Mouse (Mus musculus): ENCODE results near the gene Nat10. TPM values are rescaled to one million over a fixed set of nuclear protein-coding genes. Genes with fewer than 3 reads are reported as not detected.

Nat10 gene
- polyA plus RNA-seq, 1 experiment from 2014 or later, result 13.2 TPM

DNA sequence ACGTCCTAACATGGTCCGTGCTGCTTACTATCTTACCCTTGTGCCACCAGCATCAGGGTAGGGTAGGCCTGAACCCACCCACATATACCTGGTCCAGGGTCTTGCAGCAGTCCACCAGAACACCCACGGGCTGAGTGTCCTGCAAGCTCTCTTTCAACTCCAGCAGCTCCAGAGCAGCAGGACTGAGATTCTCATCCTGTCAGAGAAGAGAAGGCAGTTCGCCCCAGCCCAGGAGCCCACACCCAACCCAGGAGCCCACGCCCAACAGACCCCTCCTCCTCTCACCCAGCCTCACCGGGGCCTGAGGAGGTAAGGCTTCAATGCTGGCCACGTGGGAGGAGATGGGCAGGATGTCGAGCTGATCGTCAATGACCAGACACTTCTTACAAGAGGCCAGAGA lies 13.2 kb downstream of the Nat10 start:
- H3K4me1 ChIP-seq (replicated peaks; ENCODE audit: insufficient read depth, low read length), result no peaks in the 10 kb centered on the region
- 81% methylated on average over 9 of the region's 9 CpGs for WGBS
- DNase-seq (ENCODE audit: low spot score) (no peak), ATAC-seq (replicated peaks; ENCODE audit: low FRiP score, low read depth) (no peak)
- H3K36me3 ChIP-seq (ENCODE audit: insufficient read depth, low read length), result peaks cover 25% of the 10 kb centered on the region
- H3K4me3 ChIP-seq (replicated peaks; ENCODE audit: low read depth, low read length), result no peak overlapping the region
- H3K9ac ChIP-seq (ENCODE audit: low read depth, low read length), result no peak overlapping the region
- no peak overlapping the region for H3K4me2 ChIP-seq (ENCODE audit: low read length)
- no peak for TF ChIP-seq CTCF (IDR thresholded peaks at IDR 0.05; ENCODE audit: low read depth)
- H3K27me3 ChIP-seq (ENCODE audit: insufficient read depth, low read length), result no peaks in the 10 kb centered on the region
- no peaks in the 10 kb centered on the region for H3K9me3 ChIP-seq (replicated peaks; ENCODE audit: low read length)
- no peak overlapping the region for H3K27ac ChIP-seq

DNA sequence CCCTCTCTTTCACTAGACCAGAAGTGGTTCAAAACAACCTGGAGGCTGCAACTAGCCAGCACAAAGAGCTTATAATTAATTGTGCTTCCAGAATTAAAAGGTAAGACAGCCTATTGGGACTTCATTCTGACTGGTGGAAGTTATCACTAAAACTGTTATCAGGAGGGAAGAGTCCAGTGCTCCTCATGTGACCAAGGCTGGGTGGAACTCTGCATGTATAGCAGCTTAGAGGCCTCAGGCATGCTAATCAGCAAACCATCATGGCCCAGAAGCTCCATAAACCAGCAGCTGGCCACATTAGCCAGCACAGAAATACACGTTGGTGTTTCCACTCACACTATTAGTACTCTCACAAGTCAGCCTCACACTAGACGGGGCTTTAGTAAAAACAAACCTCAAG lies 14.3 kb downstream of the Nat10 start:
- Histone ChIP-seq H3K27ac (no peak overlapping the region), H3K4me2 (ENCODE audit: low read length) (no peak overlapping the region), H3K4me3 (replicated peaks; ENCODE audit: low read depth, low read length) (no peak overlapping the region), H3K27me3 (ENCODE audit: insufficient read depth, low read length) (no peaks in the 10 kb centered on the region), H3K36me3 (ENCODE audit: insufficient read depth, low read length) (peaks cover 20% of the 10 kb centered on the region), H3K9ac (ENCODE audit: low read depth, low read length) (no peak overlapping the region), H3K9me3 (replicated peaks; ENCODE audit: low read length) (no peaks in the 10 kb centered on the region), H3K4me1 (replicated peaks; ENCODE audit: insufficient read depth, low read length) (no peaks in the 10 kb centered on the region)
- DNase-seq (ENCODE audit: low spot score) (no peak), ATAC-seq (replicated peaks; ENCODE audit: low FRiP score, low read depth) (no peak)
- no peak for TF ChIP-seq CTCF (IDR thresholded peaks at IDR 0.05; ENCODE audit: low read depth)
- WGBS, result 86% methylated on average over 2 of the region's 2 CpGs

DNA sequence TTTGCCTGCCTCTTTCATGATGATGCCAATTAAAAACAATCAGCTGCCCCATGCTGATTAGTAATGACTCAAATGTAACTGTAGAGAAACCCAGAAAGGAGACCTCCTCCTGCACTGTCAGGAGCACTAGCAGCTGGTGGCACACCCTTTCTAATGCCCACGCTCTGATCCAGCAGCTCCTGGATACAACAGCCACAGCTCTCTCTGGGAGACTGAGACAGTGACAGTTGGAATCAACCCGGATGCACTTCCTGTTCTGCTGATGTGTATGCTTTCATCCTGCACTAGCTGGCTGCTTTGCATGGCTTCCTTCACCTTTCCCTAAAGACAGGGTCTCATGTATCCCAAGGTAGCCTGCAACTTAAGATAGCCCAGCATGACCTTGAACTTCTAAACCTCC lies 15.0 kb downstream of the Nat10 start:
- TF ChIP-seq CTCF (IDR thresholded peaks at IDR 0.05; ENCODE audit: low read depth), result no peak
- H3K27ac ChIP-seq, result no peak overlapping the region
- no peaks in the 10 kb centered on the region for H3K9me3 ChIP-seq (replicated peaks; ENCODE audit: low read length)
- 78% methylated on average over 2 of the region's 2 CpGs for WGBS
- H3K27me3 ChIP-seq (ENCODE audit: insufficient read depth, low read length), result no peaks in the 10 kb centered on the region
- H3K36me3 ChIP-seq (ENCODE audit: insufficient read depth, low read length), result peaks cover 18% of the 10 kb centered on the region; the same call in 1 of the 2 replicates
- H3K9ac ChIP-seq (ENCODE audit: low read depth, low read length), result no peak overlapping the region
- DNase-seq (ENCODE audit: low spot score) (no peak), ATAC-seq (replicated peaks; ENCODE audit: low FRiP score, low read depth) (no peak)
- H3K4me2 ChIP-seq (ENCODE audit: low read length), result no peak overlapping the region
- H3K4me1 ChIP-seq (replicated peaks; ENCODE audit: insufficient read depth, low read length), result no peaks in the 10 kb centered on the region
- H3K4me3 ChIP-seq (replicated peaks; ENCODE audit: low read depth, low read length), result no peak overlapping the region

DNA sequence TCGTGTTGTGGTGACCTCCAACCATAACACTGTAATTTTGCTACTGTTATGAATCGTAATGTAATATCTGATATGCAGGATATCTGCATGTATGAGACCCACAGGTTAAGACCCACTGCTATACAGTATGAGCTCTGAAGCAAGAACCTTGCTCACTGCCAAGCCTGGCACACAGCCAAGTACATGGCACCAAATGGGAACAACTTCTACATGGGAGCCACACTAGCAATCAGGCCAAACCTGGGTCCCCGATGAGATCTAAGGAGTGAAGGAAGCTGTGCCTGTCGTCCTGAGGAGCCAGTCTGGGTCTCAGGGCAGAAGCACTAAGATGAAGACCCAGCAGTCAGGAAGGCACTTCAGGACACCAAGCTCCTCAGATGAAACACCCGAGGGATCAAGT lies 15.6 kb downstream of the Nat10 start:
- ATAC-seq (replicated peaks; ENCODE audit: low FRiP score, low read depth) (no peak), DNase-seq (ENCODE audit: low spot score) (no peak)
- Histone ChIP-seq H3K4me3 (replicated peaks; ENCODE audit: low read depth, low read length) (no peak overlapping the region), H3K36me3 (ENCODE audit: insufficient read depth, low read length) (peaks cover 21% of the 10 kb centered on the region; the same call in 1 of the 2 replicates), H3K9me3 (replicated peaks; ENCODE audit: low read length) (no peaks in the 10 kb centered on the region), H3K27ac (no peak overlapping the region), H3K27me3 (ENCODE audit: insufficient read depth, low read length) (no peaks in the 10 kb centered on the region), H3K9ac (ENCODE audit: low read depth, low read length) (no peak overlapping the region), H3K4me1 (replicated peaks; ENCODE audit: insufficient read depth, low read length) (no peaks in the 10 kb centered on the region), H3K4me2 (ENCODE audit: low read length) (no peak overlapping the region)
- TF ChIP-seq CTCF (IDR thresholded peaks at IDR 0.05; ENCODE audit: low read depth), result no peak
- 87% methylated on average over 5 of the region's 5 CpGs for WGBS

DNA sequence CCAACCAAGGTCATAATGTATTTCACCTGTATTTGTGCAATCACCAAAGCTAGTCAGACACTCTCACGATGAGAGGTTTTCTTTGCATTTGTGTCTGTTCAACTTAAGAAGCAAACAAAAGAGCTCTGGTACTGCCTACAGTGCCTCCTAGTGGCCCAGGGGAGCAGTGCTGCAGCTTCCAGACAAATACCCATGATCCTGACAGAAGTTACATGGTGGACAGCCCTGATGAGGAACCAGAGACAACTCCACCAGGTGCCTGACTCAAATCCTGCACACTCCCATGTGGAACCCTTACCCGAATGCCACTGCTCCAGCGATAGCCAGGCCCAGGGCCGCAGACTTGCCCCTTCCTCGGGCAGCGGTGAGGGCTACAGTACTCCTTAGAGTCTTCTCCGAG lies 17.1 kb downstream of the Nat10 start:
- H3K9me3 ChIP-seq (replicated peaks; ENCODE audit: low read length), result no peaks in the 10 kb centered on the region
- WGBS, result 77% methylated on average over 7 of the region's 7 CpGs
- H3K4me2 ChIP-seq (ENCODE audit: low read length), result no peak overlapping the region
- ATAC-seq (replicated peaks; ENCODE audit: low FRiP score, low read depth) (no peak), DNase-seq (ENCODE audit: low spot score) (peak; percentile 60)
- H3K27me3 ChIP-seq (ENCODE audit: insufficient read depth, low read length), result no peaks in the 10 kb centered on the region
- no peak overlapping the region for H3K4me3 ChIP-seq (replicated peaks; ENCODE audit: low read depth, low read length)
- no peak overlapping the region for H3K9ac ChIP-seq (ENCODE audit: low read depth, low read length)
- no peaks in the 10 kb centered on the region for H3K4me1 ChIP-seq (replicated peaks; ENCODE audit: insufficient read depth, low read length)
- H3K27ac ChIP-seq, result no peak overlapping the region
- peaks cover 14% of the 10 kb centered on the region; the same call in 1 of the 2 replicates for H3K36me3 ChIP-seq (ENCODE audit: insufficient read depth, low read length)
- peak; percentile 83 for TF ChIP-seq CTCF (IDR thresholded peaks at IDR 0.05; ENCODE audit: low read depth)

DNA sequence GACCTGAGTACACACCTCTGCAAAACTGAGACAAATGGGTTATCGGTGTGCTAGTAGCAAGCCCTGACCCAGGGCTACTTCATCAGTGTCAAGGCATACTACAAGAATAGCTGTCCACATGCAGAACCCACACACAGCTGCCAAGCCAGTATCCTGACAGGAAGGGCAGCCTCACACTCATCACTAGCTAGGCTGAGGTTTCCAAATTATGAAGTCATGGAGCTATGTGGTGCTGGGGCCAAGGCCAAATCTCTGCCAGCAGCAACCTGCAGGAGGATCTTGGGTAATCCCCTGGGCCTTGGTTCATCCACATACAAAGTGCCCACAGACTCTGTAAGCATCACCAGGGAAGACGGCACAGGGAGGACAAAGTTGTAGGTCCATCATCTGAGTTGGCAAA lies 17.5 kb downstream of the Nat10 start:
- Histone ChIP-seq H3K9ac (ENCODE audit: low read depth, low read length) (no peak overlapping the region), H3K9me3 (replicated peaks; ENCODE audit: low read length) (no peaks in the 10 kb centered on the region), H3K4me2 (ENCODE audit: low read length) (no peak overlapping the region), H3K27me3 (ENCODE audit: insufficient read depth, low read length) (no peaks in the 10 kb centered on the region), H3K36me3 (ENCODE audit: insufficient read depth, low read length) (peaks cover 14% of the 10 kb centered on the region; the same call in 1 of the 2 replicates), H3K4me3 (replicated peaks; ENCODE audit: low read depth, low read length) (no peak overlapping the region), H3K27ac (no peak overlapping the region), H3K4me1 (replicated peaks; ENCODE audit: insufficient read depth, low read length) (no peaks in the 10 kb centered on the region)
- TF ChIP-seq CTCF (IDR thresholded peaks at IDR 0.05; ENCODE audit: low read depth), result no peak
- DNase-seq (ENCODE audit: low spot score) (no peak), ATAC-seq (replicated peaks; ENCODE audit: low FRiP score, low read depth) (no peak)
- WGBS, result 96% methylated on average over 2 of the region's 2 CpGs

DNA sequence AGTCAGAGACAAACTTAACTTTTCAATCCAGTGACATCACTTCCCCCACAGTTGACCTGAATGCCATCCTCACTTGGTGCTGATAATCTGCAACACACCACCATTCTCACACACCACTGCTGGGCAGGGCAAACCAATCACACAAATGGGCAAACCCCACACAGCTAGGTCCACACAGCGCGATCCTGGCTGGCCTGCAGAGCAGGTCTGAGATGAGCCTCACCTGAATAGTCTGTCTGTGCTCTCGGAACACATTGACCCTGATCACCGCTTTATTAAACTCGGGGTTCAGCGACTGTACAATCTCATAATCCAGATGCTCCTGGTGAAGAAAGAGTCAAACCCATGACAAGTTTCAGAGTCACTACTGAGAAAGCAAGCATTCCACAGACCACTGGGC lies 18.2 kb downstream of the Nat10 start:
- H3K4me1 ChIP-seq (replicated peaks; ENCODE audit: insufficient read depth, low read length), result no peaks in the 10 kb centered on the region
- H3K27me3 ChIP-seq (ENCODE audit: insufficient read depth, low read length), result no peaks in the 10 kb centered on the region
- DNase-seq (ENCODE audit: low spot score) (no peak), ATAC-seq (replicated peaks; ENCODE audit: low FRiP score, low read depth) (no peak)
- H3K36me3 ChIP-seq (ENCODE audit: insufficient read depth, low read length), result peaks cover 8% of the 10 kb centered on the region; the same call in 1 of the 2 replicates
- H3K27ac ChIP-seq, result no peak overlapping the region
- H3K9ac ChIP-seq (ENCODE audit: low read depth, low read length), result no peak overlapping the region
- no peaks in the 10 kb centered on the region for H3K9me3 ChIP-seq (replicated peaks; ENCODE audit: low read length)
- no peak overlapping the region for H3K4me3 ChIP-seq (replicated peaks; ENCODE audit: low read depth, low read length)
- no peak overlapping the region for H3K4me2 ChIP-seq (ENCODE audit: low read length)
- 96% methylated on average over 6 of the region's 6 CpGs for WGBS
- TF ChIP-seq CTCF (IDR thresholded peaks at IDR 0.05; ENCODE audit: low read depth), result no peak
